Mouse (Mus musculus) embryo, embryonic 11.5 days (tissue): Measurements from ENCODE around the gene Gm17606.

Experiments
- DNase-seq: peaks from one replicate; pipeline ENCODE4 v3.0.0-alpha.2; 2012; ENCODE audit warnings: low read depth, low spot score

Gm17606 gene

DNA sequence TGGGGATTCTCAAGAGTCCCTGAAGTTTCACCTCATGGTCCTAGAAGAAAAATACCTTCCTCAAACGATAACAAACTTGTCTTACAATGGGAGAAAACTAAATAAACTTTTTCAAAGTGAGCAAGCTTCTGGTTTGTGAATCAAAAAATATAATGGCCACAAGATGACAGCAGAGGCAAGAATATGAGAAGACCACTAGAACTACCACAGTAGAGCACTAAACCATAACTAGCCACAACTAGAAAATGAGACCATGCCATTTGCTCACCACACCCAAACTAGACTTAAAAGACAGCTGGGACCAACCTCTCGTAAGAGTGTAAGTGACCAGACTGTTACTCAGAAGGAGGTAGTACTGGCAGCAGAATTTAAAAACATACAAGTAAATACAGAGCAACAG, 19.3 kb downstream of the Gm17606 start:
- DNase-seq, result no peak

- no peak for DNase-seq
Observed at GRCm38 (mm10) chr14:54664477-54665222, 23.9 kb downstream of the Gm17606 start.

DNA sequence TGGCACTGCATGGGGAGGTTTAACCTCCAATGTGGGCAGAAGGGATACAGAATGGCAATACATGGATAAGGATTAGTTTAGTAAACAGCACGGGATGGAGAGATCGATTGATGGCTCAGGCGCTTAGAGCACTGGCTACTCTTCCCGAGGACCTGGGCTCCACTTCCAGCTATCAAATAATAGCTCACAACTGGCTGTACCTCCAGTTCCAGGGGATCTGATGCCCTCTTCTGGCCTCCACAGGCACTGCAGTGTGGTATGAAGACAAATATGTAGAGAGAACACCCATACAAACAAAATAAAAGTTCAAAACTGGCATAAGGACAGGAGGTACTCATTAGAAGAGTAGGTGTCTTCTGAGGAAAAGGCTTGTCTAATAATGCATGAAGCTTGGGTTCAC, 28.6 kb downstream of the Gm17606 start:
- no peak for DNase-seq

GRCm38 (mm10) chr14:54674317-54674716, 33.6 kb downstream of the Gm17606 start:
- no peak for DNase-seq

DNA sequence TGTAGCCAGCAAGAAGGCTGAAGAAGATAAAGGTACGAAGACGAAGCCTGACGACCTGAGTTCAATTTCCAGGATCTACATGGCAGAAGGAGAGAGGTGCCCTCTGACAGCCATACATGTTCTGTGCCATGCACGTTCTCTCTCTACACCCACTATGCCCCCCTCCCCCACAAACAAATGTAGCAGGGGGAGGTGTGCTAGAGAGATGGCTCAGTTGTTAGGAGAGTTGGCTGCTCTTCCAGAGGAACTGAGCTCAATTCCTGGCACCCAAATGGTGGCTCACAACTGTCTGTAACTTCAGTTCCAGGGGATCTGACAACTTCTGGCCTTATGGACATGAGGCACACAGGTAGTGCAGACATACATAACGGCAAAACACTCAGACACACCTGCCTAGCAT, 35.5 kb downstream of the Gm17606 start:
- DNase-seq, result no peak

- DNase-seq, result no peak
Observed at GRCm38 (mm10) chr14:54678657-54679304, 38.0 kb downstream of the Gm17606 start.

DNA sequence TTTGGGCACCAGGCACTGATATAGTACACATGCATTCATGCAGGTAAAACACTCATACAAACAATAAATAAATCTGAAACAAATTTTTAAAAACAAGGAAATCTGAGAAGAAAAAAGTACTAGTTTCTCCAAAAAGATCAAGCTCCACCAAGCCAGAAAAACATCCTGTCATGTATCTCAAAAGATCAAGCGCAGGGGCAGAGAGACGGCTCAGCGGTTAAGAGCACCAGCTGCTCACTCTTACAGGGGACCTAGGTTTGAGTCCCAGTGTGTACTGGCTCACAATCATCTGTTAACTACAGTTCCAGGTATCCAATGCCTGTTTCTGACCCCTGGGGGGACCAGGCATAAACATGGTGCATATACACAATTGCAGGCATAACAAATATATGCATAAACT, 41.6 kb downstream of the Gm17606 start:
- no peak for DNase-seq

GRCm38 (mm10) chr14:54685471-54685870, 44.7 kb downstream of the Gm17606 start:
- no peak for DNase-seq

- DNase-seq, result peak; percentile 85
Observed at GRCm38 (mm10) chr14:54686063-54686521, 45.3 kb downstream of the Gm17606 start, which contains the start of gene 1700123O20Rik. Gene 1700123O20Rik, plus strand, starts transcription at chr14:54686216.

DNA sequence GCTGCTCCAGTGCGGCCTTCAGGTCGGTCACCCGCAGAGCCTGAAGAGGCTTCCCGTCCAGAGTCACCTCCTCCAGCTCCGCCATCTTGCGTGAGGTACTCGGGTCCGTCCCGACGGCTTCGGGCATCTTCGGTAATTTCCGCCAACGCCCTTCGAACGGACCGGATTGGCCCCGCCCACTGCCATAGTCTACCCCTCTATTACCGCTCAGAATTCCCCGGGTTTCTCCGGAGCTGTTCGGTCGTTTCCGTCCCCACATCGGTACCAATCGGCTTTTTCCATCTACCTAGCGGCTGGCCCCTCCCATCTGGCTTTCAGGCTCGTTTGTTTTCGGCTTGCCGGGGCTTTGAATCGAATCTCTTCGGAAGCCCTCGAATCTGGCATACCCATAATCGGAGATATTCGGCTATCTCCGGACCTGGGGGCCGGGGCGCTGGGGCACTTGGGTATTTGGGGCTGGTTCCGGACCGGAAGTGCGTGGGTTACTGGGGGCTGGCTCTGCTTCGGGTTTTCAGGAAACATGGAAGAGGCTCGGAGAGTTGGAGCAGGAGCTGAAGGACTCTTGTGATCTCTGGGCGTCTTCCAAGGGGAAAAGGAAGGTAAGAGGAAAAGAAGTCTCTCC, 45.9 kb downstream of the Gm17606 start, which contains the start of gene Acin1:
Acin1 (minus strand) TSS at position 410 of the 622 bp plus-strand sequence.
- peak; percentile 98 for DNase-seq

DNA sequence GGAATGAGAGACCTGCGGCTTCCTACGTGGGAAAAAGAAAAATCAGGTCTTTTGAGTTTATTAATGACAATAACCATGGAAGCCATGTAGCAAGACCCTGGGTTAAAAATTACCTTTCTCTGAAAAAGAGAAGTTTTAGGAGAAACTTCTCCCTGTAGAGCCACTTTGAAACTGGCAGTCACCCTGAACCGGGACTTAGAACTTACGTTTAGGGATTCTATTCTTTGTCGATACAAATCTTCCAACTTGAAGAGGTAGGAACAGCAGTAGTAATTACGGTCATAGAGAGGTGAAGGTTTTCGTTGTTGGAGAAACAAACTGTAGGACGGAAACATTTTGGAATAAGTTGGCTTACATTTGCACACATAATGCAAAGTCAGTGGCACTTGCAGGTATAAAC, 46.5 kb downstream of the Gm17606 start:
- DNase-seq, result no peak

- no peak for DNase-seq
Observed at GRCm38 (mm10) chr14:54695042-54695441, 54.3 kb downstream of the Gm17606 start.

DNA sequence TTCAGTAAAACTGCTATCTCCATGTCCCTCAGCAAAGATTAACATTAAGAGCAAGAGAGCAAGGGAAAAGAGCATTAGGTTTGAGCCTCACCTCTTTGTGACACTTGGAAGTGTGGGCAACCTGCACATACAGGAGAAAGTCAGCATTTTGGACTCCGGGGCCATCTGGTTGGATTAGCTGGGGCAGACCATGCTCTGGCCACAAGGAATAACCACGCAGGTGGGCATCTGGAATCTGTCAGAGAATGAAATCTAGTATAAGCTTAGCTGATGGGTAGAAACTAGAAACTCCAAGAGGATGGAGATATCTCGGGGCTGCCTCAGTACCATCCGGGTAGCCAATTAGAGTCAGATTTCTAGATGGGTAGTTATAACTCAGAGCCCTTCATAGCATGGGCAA, 56.0 kb downstream of the Gm17606 start:
- no peak for DNase-seq
